19 mouse cellular contexts compared by ENCODE assay signal in genomic region chr13:3709982-3710618, GRCm38 (mm10).
DNase-seq lines count a peak whose midpoint lies in the region; ATAC-seq and TF ChIP-seq lines count a peak whose summit lies in the region.
"Had no signal": no experiment of that assay in that cellular context is flagged by ENCODE, and none has a peak within 500 bp of the region (broad histone marks: within the 10 kb centered on the region; RNA-seq: fewer than 3 reads in every experiment).

No protein-coding gene starts in this region.

- 47% methylated on average over 7 of the region's 7 CpGs for WGBS in heart, adult 2 months
- 62% methylated on average over 7 of the region's 7 CpGs for WGBS in heart, embryonic 15.5 days
- WGBS in limb, embryonic 14.5 days: 53% methylated on average over 7 of the region's 7 CpGs

- intact Hi-C loops in heart, adult 2 months (cut with DNase I): loop anchor here (2.0 to 5.0 kb wide), 2 partner anchors 15 to 37 kb away; no protein-coding TSS in a partner anchor
- intact Hi-C loops in heart, postnatal 36 days (cut with DNase I): loop anchor here (5.0 kb wide), 1 partner anchor 32 kb away; no protein-coding TSS in a partner anchor

- no peak overlapping the region for H3K4me2 ChIP-seq in heart, embryonic 15.5 days
- no peak overlapping the region for H3K4me2 ChIP-seq in limb, embryonic 14.5 days (replicated peaks; ENCODE audit: low read depth, low read length, severe bottlenecking)
- H3K4me2 ChIP-seq: midbrain, embryonic 13.5 days had no signal

- H3K79me2 ChIP-seq in heart, adult 2 months (replicated peaks; ENCODE audit: control insufficient read depth, insufficient read depth, low read length): no peaks in the 10 kb centered on the region

- no peak for TF ChIP-seq CTCF in heart, adult 2 months (IDR thresholded peaks at IDR 0.05)

- no peaks in the 10 kb centered on the region for H3K9me3 ChIP-seq in heart, embryonic 15.5 days (replicated peaks)
- H3K9me3 ChIP-seq in limb, embryonic 14.5 days (ENCODE audit: control insufficient read depth, low read length): 0 out of 2 replicates have a peak, but pooled peaks cover 5% of the 10 kb centered on the region
- H3K9me3 ChIP-seq: midbrain, embryonic 13.5 days; neural tube, embryonic 12.5 days had no signal

- no peak for DNase-seq in heart, adult 2 months
- no peak for DNase-seq in heart, postnatal 36 days
- no peak for DNase-seq in limb, embryonic 14.5 days (ENCODE audit: low spot score)
- no peak for DNase-seq in adrenal gland, postnatal 10 days
- DNase-seq in spleen, postnatal 10 days (ENCODE audit: low spot score in 2 of 2): no peak
- DNase-seq: adrenal gland, adult 8-10 months; cerebellum, postnatal 36 days; gastrocnemius, postnatal 14 days; kidney, postnatal 10 days; liver; lung, postnatal 10 days; spleen, adult 18-20 months; thymus, adult 18-20 months had no signal

- H3K4me1 ChIP-seq in heart, adult 2 months (ENCODE audit: control insufficient read depth, insufficient read depth, low read length): peaks cover 6% of the 10 kb centered on the region
- H3K4me1 ChIP-seq in brown adipose tissue, adult 24 weeks (ENCODE audit: control insufficient read depth, insufficient read depth, insufficient read length, low read length): peaks cover 11% of the 10 kb centered on the region
- peaks cover 16% of the 10 kb centered on the region for H3K4me1 ChIP-seq in heart, embryonic 15.5 days (replicated peaks)
- H3K4me1 ChIP-seq in limb, embryonic 14.5 days (ENCODE audit: control insufficient read depth, insufficient read depth, low read length): peaks cover 29% of the 10 kb centered on the region

- H3K9ac ChIP-seq in heart, adult 2 months (ENCODE audit: low read depth, low read length): no peak overlapping the region
- H3K9ac ChIP-seq in heart, embryonic 15.5 days: no peak overlapping the region
- no peak overlapping the region for H3K9ac ChIP-seq in limb, embryonic 14.5 days (ENCODE audit: low read depth, low read length, severe bottlenecking)
- H3K9ac ChIP-seq: midbrain, embryonic 13.5 days; neural tube, embryonic 12.5 days had no signal

- peaks cover 6% of the 10 kb centered on the region for H3K36me3 ChIP-seq in heart, adult 2 months (ENCODE audit: control insufficient read depth, insufficient read depth, low read length)
- H3K36me3 ChIP-seq in heart, embryonic 15.5 days: no peaks in the 10 kb centered on the region
- H3K36me3 ChIP-seq in limb, embryonic 14.5 days (ENCODE audit: control insufficient read depth, insufficient read depth, low read length): no peaks in the 10 kb centered on the region
- H3K36me3 ChIP-seq: midbrain, embryonic 13.5 days; neural tube, embryonic 12.5 days had no signal

- no peak overlapping the region for H3K4me3 ChIP-seq in heart, adult 2 months
- H3K4me3 ChIP-seq in brown adipose tissue, adult 24 weeks (ENCODE audit: insufficient read depth, low read depth, low read length): no peak overlapping the region
- H3K4me3 ChIP-seq in heart, embryonic 15.5 days: no peak overlapping the region
- H3K4me3 ChIP-seq in limb, embryonic 14.5 days (replicated peaks; ENCODE audit: low read length): no peak overlapping the region
- H3K4me3 ChIP-seq: midbrain, embryonic 13.5 days; neural tube, embryonic 12.5 days had no signal

- H3K27ac ChIP-seq in heart, adult 2 months: peak overlapping the region; percentile 75
- H3K27ac ChIP-seq in brown adipose tissue, adult 24 weeks (replicated peaks; ENCODE audit: low read depth, low read length): peak overlapping the region; percentile 79
- peak overlapping the region; percentile 52 for H3K27ac ChIP-seq in heart, embryonic 15.5 days
- H3K27ac ChIP-seq in limb, embryonic 14.5 days (replicated peaks; ENCODE audit: low read depth, low read length): peak overlapping the region; percentile 89
- H3K27ac ChIP-seq: hindbrain, postnatal 0 days; midbrain, embryonic 13.5 days; neural tube, embryonic 12.5 days had no signal

- no peak for TF ChIP-seq EP300 in heart, adult 2 months (IDR thresholded peaks at IDR 0.05; ENCODE audit: insufficient read depth, low read depth, low read length)

- H3K27me3 ChIP-seq in heart, adult 2 months (ENCODE audit: control insufficient read depth, insufficient read depth, low read length): no peaks in the 10 kb centered on the region
- no peaks in the 10 kb centered on the region for H3K27me3 ChIP-seq in heart, embryonic 15.5 days
- H3K27me3 ChIP-seq in limb, embryonic 14.5 days (ENCODE audit: control insufficient read depth, insufficient read depth, low read length): no peaks in the 10 kb centered on the region

- no peak for TF ChIP-seq POLR2A in heart, adult 2 months (IDR thresholded peaks at IDR 0.05; ENCODE audit: insufficient read depth, low read depth, low read length)
- no peak for TF ChIP-seq POLR2A in limb, embryonic 14.5 days (IDR thresholded peaks at IDR 0.05; ENCODE audit: borderline replicate concordance, extremely low read depth, insufficient read depth, insufficient read length)

- no peak for ATAC-seq in heart, embryonic 15.5 days (replicated peaks; ENCODE audit: insufficient number of reproducible peaks, insufficient read depth, low FRiP score, low read depth)
- no peak for ATAC-seq in limb, embryonic 14.5 days (ENCODE audit: low FRiP score, low read depth)
- ATAC-seq in frontal cortex, adult (ENCODE audit: low TSS enrichment): no peak
- ATAC-seq: hindbrain, postnatal 0 days; midbrain, embryonic 13.5 days had no signal
